Mouse (Mus musculus): ENCODE measurements at regions not wholly inside any gene's neighbourhood (a gene's known extent, or its start where the extent isn't known, plus 50 kb on each side); places are given as distances from the start of the nearest gene placed in this dataset.

GRCm38 (mm10) chr1:75652547-75652946 lies 106.5 kb downstream of the Slc4a3 start:
- TF ChIP-seq POLR2A (IDR thresholded peaks at IDR 0.05; ENCODE audit: insufficient read depth, low read length), result no peak
- no peak for TF ChIP-seq CTCF (IDR thresholded peaks at IDR 0.05; ENCODE audit: low read depth, low read length)
